Mouse (Mus musculus) heart, postnatal 36 days (tissue): Measurements from ENCODE around the gene Eml4. TPM values are rescaled to one million over a fixed set of nuclear protein-coding genes. Genes with fewer than 3 reads are reported as not detected.

Source experiments
- total RNA-seq, 2 experiments: library from RNA; stranded (reverse); gene quantifications; 2 replicates each; pipeline ENCODE4 v1.2.3; 2021

Eml4 gene
- total RNA-seq, 2 experiments from 2014 or later, result 4.3 to 4.6 TPM

Other genes starting within 250 kb of the Eml4 start
- gene Pkdcc, start 135.6 kb upstream of the Eml4 start, total RNA-seq, result 10 to 100 TPM; 34.5 to 37.4 TPM
- 100 to 1,000 TPM; 284 to 311 TPM for gene Cox7a2l, start 166.4 kb downstream of the Eml4 start, total RNA-seq